Mouse (Mus musculus) hematopoietic multipotent progenitor cell, adult 10-12 weeks (in vitro differentiated cells): ENCODE results near the gene Gemin7. TPM values are rescaled to one million over a fixed set of nuclear protein-coding genes. Genes with fewer than 3 reads are reported as not detected.

Experiments
- polyA plus RNA-seq: library from polyadenylated mRNA; stranded (reverse); fragments of >175 nt; gene quantifications from 2 replicates; pipeline ENCODE4 v1.2.3, GENCODE M21; 2012; ENCODE audit warnings: low replicate concordance

The Gemin7 gene
- 63.4 and 92.7 TPM in 2 replicates for polyA plus RNA-seq

DNA sequence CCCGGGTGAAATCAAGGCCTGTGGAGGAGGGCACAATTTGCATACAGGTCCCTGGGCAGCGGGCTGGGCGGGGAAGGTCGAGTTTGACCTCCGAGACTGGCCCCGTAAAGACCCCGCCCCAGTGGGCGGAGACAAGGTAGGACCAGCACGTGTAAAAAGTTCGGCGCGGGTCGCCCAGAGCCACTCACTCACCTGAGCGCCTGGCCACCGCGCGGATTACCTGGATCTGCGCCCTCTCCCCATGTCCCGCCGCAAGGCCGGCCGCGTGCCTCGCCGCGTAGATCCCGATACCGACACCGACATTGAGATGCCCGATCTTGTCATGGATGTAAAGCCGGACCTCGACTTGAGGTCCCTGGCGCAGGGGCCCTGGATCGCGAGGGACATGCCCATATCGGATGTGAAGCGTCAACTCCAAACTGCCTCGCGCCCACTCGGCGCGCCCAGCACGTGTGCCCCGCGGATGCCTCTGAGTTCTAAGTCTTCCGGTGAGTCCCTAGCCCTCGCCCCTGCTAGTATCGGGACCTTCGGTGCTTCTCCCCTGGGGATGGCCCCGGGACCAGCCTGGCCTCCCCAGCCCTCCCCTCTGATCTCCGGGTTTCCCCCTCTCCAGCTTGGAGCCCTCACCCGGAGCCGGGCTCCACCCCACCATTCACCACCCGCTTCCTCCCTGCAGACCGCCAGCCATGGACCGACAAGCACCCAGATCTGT lies at the start of gene Gemin7, which contains the start of gene Zfp296:
TSS of gene Gemin7 (minus strand) at position 455 of the 712 bp plus-strand sequence.
TSS of gene Zfp296 (plus strand) at position 147 of the 712 bp plus-strand sequence.

DNA sequence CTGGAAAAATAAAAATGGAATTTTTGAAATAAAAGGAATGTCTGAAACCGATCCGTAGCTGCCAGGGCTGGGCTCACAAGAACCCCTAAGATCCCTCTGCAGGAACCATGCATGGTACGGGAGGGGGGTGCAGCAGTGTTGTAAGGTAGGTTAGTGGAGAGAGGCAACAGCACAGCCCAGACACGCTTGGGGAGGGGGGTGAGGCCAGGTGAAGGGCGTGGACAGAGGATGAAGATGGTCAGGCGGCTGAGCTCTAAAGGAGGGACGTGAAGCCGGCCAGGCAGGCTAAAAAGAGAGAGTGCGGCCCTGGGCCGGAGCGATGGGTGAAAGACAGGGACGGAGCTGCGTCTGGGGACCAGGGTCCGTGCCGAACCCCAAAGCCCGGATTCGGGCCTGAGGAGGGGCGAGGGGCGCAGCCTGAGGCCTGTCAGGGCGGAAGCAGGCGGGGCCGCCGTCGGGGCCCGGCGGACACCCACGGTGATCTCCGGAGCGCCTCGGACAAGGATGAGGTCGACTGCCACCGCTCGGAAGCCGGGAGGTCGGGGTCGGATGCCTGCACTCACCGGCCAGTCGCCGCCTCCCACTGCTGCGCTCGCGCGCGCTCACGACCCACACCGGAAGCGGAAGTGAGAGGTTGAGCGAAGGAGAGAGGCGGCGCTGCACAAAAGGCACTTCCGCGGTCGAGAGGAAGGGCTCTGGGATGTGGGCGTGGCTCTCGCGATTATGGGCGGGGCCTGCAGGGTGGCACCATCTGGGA lies 26.6 kb upstream of the Gemin7 start, which contains the start of gene Clasrp:
TSS of gene Clasrp (minus strand) at position 638 of the 757 bp plus-strand sequence.

DNA sequence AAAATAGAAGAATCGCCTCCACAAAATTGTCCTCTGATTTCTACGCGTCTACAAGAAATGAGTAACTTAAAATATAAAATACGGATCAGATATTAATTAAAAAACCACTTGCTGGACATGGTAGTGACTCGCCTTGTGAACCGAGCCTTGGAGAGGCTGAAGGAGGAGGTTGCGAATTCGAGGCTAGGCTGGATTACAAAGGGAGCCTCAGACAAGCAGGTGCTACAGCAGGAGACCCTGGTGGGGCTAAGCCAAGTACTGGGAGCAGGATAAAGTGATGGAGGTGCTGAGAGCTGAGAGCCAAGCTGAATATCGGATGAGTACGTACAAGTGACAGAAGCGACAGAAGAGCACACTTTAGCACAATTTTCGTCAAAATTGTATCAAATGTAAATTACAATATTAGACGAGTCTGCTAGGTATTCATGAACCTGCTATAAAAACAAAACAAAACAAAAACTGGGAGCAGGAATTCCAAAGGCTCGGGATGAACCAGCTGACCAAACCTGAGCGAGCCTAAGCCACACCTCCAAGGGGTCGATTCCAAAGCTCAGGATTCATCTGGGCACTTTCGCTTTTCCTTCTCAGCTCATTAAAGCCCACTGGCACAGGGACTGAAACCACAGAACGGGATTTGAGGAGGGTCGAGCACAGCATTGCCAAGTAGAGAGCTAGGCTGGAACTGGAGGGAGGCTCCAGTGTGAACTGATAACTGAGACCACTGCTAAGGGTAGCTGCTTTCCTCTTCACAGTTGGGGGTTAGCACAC lies 14.6 kb downstream of the Gemin7 start, which contains the start of gene Ppp1r37:
TSS of gene Ppp1r37 (minus strand) at position 434 of the 768 bp plus-strand sequence.

DNA sequence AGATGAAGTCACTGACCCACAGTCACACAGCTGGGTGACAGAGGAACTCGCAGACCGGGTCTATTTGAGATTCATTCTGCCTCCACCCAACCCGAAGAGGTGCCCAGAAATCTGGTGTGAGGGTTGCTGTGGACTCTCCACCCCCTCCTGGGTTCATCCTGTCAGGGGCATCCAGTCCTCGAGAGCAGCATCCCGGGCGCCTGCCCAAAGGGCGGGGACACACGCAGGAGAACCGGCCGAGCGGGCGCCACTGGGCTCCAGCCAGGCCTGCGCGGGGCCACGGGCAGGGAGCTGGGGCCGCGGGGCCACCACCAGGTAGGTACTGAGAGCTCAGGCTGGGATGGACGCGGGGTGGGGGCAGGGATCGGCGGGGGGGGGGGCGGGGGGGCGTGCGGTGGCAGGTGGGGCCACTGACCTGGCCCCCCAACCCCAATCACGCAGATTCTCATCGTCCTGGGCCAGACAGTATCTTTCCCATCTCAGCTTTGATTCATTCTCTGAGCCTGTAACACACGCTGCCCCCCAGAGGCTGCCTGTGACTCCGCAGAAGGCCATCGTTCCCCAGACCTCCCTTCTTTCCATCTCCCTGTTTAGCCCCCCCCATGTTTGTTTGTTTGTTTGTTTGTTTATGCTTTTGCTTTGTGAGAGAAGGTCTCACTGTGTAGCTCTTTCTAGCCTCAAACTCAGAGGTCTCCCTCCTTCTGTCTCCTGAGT lies 59.6 kb downstream of the Gemin7 start, which contains the start of gene Nkpd1:
TSS of gene Nkpd1 (plus strand) at position 187 of the 714 bp plus-strand sequence.

Other genes starting within 250 kb of the Gemin7 start
- 62.5 and 86.1 TPM in 2 replicates for gene Ercc1, start 232.8 kb downstream of the Gemin7 start, polyA plus RNA-seq
- 17.3 and 29.4 TPM in 2 replicates for gene Cd3eap, start 218.1 kb downstream of the Gemin7 start, polyA plus RNA-seq
- gene Ppp1r13l, start 217.8 kb downstream of the Gemin7 start, polyA plus RNA-seq, result 3.5 and 5.2 TPM in 2 replicates
- 45.3 and 46.8 TPM in 2 replicates for gene Ercc2, start 195.6 kb downstream of the Gemin7 start, polyA plus RNA-seq
- 4.3 and 9.4 TPM in 2 replicates for gene Klc3, start 173.5 kb downstream of the Gemin7 start, polyA plus RNA-seq
- gene Ckm, start 172.8 kb downstream of the Gemin7 start, polyA plus RNA-seq, result 1.1 and 1.4 TPM in 2 replicates
- gene Mark4, start 118.8 kb downstream of the Gemin7 start, polyA plus RNA-seq, result 42.9 and 128 TPM in 2 replicates
- 0.49 and 1.7 TPM in 2 replicates for gene Exoc3l2, start 114.3 kb downstream of the Gemin7 start, polyA plus RNA-seq
- gene Bloc1s3, start 69.2 kb downstream of the Gemin7 start, polyA plus RNA-seq, result 6.4 and 11.8 TPM in 2 replicates
- 95.1 and 103 TPM in 2 replicates for gene Trappc6a, start 69.2 kb downstream of the Gemin7 start, polyA plus RNA-seq
- 0.17 and 0.35 TPM in 2 replicates for gene Nkpd1, start 59.8 kb downstream of the Gemin7 start, polyA plus RNA-seq
- gene Ppp1r37, start 14.5 kb downstream of the Gemin7 start, polyA plus RNA-seq, result 98.9 and 130 TPM in 2 replicates
- 44.9 and 45.6 TPM in 2 replicates for gene Zfp296, start 308 bp downstream of the Gemin7 start, polyA plus RNA-seq
- gene Clasrp, start 26.9 kb upstream of the Gemin7 start, polyA plus RNA-seq, result 111 and 288 TPM in 2 replicates
- gene Relb, start 51.8 kb upstream of the Gemin7 start, polyA plus RNA-seq, result 52.9 and 128 TPM in 2 replicates
- gene Clptm1, start 87.4 kb upstream of the Gemin7 start, polyA plus RNA-seq, result 105 and 205 TPM in 2 replicates
- 1.4 and 6.6 TPM in 2 replicates for gene Apoc2, start 100.3 kb upstream of the Gemin7 start, polyA plus RNA-seq
- 2.7 TPM in 1 of 2 replicates, not detected in the other for gene Gm44805, start 103.8 kb upstream of the Gemin7 start, polyA plus RNA-seq
- gene Apoc4, start 103.9 kb upstream of the Gemin7 start, polyA plus RNA-seq, result 0.61 TPM in 1 of 2 replicates, not detected in the other
- 0.67 and 8.3 TPM in 2 replicates for gene Apoc1, start 115.1 kb upstream of the Gemin7 start, polyA plus RNA-seq
- 752 and 1,634 TPM in 2 replicates for gene Apoe, start 121.6 kb upstream of the Gemin7 start, polyA plus RNA-seq
- gene Tomm40, start 137.8 kb upstream of the Gemin7 start, polyA plus RNA-seq, result 85.0 and 96.7 TPM in 2 replicates
- gene Nectin2, start 172.9 kb upstream of the Gemin7 start, polyA plus RNA-seq, result 1.8 and 3.7 TPM in 2 replicates
- gene Bcam, start 193.4 kb upstream of the Gemin7 start, polyA plus RNA-seq, result 3.2 and 3.8 TPM in 2 replicates
- gene Cblc, start 219.2 kb upstream of the Gemin7 start, polyA plus RNA-seq, result 1.9 and 5.6 TPM in 2 replicates
- 173 and 280 TPM in 2 replicates for gene Bcl3, start 245.2 kb upstream of the Gemin7 start, polyA plus RNA-seq